Mouse (Mus musculus): Measurements from ENCODE around the gene Kank2.

The Kank2 gene

GRCm38 (mm10) chr9:21717015-21717414 lies 81.5 kb downstream of the Kank2 start:
- DNase-seq (ENCODE audit: low spot score in 2 of 2): no peak
